Mouse (Mus musculus) C2C12 (cell line): Measurements from ENCODE around the gene Clcf1.

Experiments
- CTCF ChIP-seq: IDR thresholded peaks from one replicate; pipeline ENCODE4 v1.5.1; 2011; ENCODE audit not compliant: control insufficient read depth, insufficient read depth, insufficient read length
- MYOG ChIP-seq: IDR thresholded peaks from one replicate; pipeline ENCODE4 v1.6.1; 2011; ENCODE audit not compliant: control insufficient read depth, insufficient read length; ENCODE audit errors: extremely low read depth

DNA sequence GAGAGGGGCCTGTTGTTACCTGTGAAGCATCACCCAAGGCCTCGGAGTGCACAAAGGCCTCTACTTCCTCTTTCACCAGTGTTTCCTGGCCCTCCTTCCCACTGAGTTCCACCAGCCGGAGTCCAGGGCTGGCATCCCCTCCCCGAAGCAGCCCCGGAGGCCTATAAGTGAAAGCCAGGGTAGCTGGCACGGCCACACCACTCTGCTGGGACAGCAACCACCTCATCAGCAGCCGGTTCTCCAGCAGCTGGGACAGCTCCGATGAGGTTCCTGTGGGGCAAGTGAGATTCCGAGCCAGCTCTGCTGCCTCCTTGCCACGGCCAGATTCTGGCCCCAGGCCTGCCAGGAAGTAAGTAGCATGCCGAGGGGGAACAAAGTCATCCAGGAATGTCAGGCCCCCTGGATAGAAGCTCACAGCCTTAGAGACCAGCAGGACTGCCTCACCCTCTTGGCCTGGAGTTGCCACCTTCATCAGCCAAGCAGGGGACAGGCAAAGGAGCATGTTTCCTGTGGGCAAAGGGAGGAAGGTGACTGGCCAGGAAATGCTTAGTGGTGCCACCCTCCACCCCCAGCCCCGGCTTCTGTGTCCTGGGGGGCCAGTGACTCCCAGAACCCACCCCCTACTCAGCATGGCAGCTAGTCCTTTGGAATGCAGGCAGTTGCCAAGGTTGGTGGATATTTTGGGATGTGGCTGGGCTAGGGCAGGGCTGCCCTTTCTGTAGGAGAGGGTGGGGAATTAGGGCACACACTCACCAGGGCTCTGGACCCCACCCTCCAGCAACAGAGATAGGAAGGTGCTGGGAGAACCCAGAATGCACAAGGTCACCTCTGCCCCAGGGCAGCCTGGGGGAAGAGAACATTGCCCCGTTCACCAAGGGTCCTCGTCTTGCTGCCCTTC lies 42.4 kb upstream of the Clcf1 start:
- TF ChIP-seq CTCF = no peak
- no peak for TF ChIP-seq MYOG
